Mouse (Mus musculus): ENCODE measurements around the gene Trank1. TPM values are rescaled to one million over a fixed set of nuclear protein-coding genes. Genes with fewer than 3 reads are reported as not detected.

The Trank1 gene
- polyA plus RNA-seq, 1 experiment from 2014 or later, result 0.05 TPM

- ATAC-seq (ENCODE audit: insufficient number of reproducible peaks, insufficient read depth, low FRiP score, low read depth), result no peak
- peaks cover 57% of the 10 kb centered on the region for H3K27me3 ChIP-seq (ENCODE audit: control insufficient read depth, insufficient read depth, low read length)
- WGBS, result 40% methylated on average over 5 of the region's 5 CpGs
- H3K9me3 ChIP-seq (ENCODE audit: control insufficient read depth, low read length), result peaks cover 18% of the 10 kb centered on the region
- no peak overlapping the region for H3K4me2 ChIP-seq (ENCODE audit: low read length)
- peaks cover 0 to 15% of the 10 kb centered on the region in 2 experiments; a peak in 2 of 4 replicates for H3K4me1 ChIP-seq (ENCODE audit: control insufficient read depth in 2 of 2, insufficient read depth in 2 of 2, low read length in 2 of 2)
- no peak overlapping the region for H3K4me3 ChIP-seq (ENCODE audit: control insufficient read depth in 1 of 2, insufficient read depth in 1 of 2, low read depth in 1 of 2, low read length in 2 of 2)
- H3K36me3 ChIP-seq (ENCODE audit: control insufficient read depth, insufficient read depth, low read length), result no peaks in the 10 kb centered on the region
- no peak overlapping the region for H3K9ac ChIP-seq (ENCODE audit: low read length)
- H3K27ac ChIP-seq (replicated peaks in 1 of 2; ENCODE audit: control insufficient read depth in 1 of 2, insufficient read depth in 1 of 2, low read depth in 2 of 2, low read length in 2 of 2), result no peak overlapping the region
These were observed 2.7 kb downstream of the Trank1 start for GRCm38 (mm10) chr9:111314219-111314618.

GRCm38 (mm10) chr9:111320912-111321311, 9.4 kb downstream of the Trank1 start:
- Histone ChIP-seq H3K4me1 (ENCODE audit: control insufficient read depth in 2 of 2, insufficient read depth in 2 of 2, low read length in 2 of 2) (no peaks in the 10 kb centered on the region), H3K9me3 (ENCODE audit: control insufficient read depth, low read length) (no peaks in the 10 kb centered on the region), H3K9ac (ENCODE audit: low read length) (no peak overlapping the region), H3K4me3 (ENCODE audit: control insufficient read depth in 1 of 2, insufficient read depth in 1 of 2, low read depth in 1 of 2, low read length in 2 of 2) (no peak overlapping the region), H3K27me3 (ENCODE audit: control insufficient read depth, insufficient read depth, low read length) (no peaks in the 10 kb centered on the region), H3K4me2 (ENCODE audit: low read length) (no peak overlapping the region), H3K27ac (replicated peaks in 1 of 2; ENCODE audit: control insufficient read depth in 1 of 2, insufficient read depth in 1 of 2, low read depth in 2 of 2, low read length in 2 of 2) (no peak overlapping the region), H3K36me3 (ENCODE audit: control insufficient read depth, insufficient read depth, low read length) (no peaks in the 10 kb centered on the region)
- no peak for ATAC-seq (ENCODE audit: insufficient number of reproducible peaks, insufficient read depth, low FRiP score, low read depth)
- 63% methylated on average over 4 of the region's 4 CpGs for WGBS

GRCm38 (mm10) chr9:111324881-111325280, 13.3 kb downstream of the Trank1 start:
- H3K27ac ChIP-seq (replicated peaks in 1 of 2; ENCODE audit: control insufficient read depth in 1 of 2, insufficient read depth in 1 of 2, low read depth in 2 of 2, low read length in 2 of 2), result no peak overlapping the region
- H3K9me3 ChIP-seq (ENCODE audit: control insufficient read depth, low read length), result no peaks in the 10 kb centered on the region
- H3K9ac ChIP-seq (ENCODE audit: low read length), result no peak overlapping the region
- no peaks in the 10 kb centered on the region for H3K27me3 ChIP-seq (ENCODE audit: control insufficient read depth, insufficient read depth, low read length)
- ATAC-seq (ENCODE audit: insufficient number of reproducible peaks, insufficient read depth, low FRiP score, low read depth), result no peak
- H3K4me2 ChIP-seq (ENCODE audit: low read length), result no peak overlapping the region
- H3K36me3 ChIP-seq (ENCODE audit: control insufficient read depth, insufficient read depth, low read length), result no peaks in the 10 kb centered on the region
- H3K4me1 ChIP-seq (ENCODE audit: control insufficient read depth in 2 of 2, insufficient read depth in 2 of 2, low read length in 2 of 2), result no peaks in the 10 kb centered on the region
- H3K4me3 ChIP-seq (ENCODE audit: control insufficient read depth in 1 of 2, insufficient read depth in 1 of 2, low read depth in 1 of 2, low read length in 2 of 2), result no peak overlapping the region
- WGBS, result 76% methylated on average over 2 of the region's 2 CpGs

- no peaks in the 10 kb centered on the region for H3K27me3 ChIP-seq (ENCODE audit: control insufficient read depth, insufficient read depth, low read length)
- ATAC-seq (ENCODE audit: insufficient number of reproducible peaks, insufficient read depth, low FRiP score, low read depth), result no peak
- no peaks in the 10 kb centered on the region for H3K36me3 ChIP-seq (ENCODE audit: control insufficient read depth, insufficient read depth, low read length)
- H3K4me2 ChIP-seq (ENCODE audit: low read length), result no peak overlapping the region
- H3K9me3 ChIP-seq (ENCODE audit: control insufficient read depth, low read length), result no peaks in the 10 kb centered on the region
- 65% methylated on average over 4 of the region's 4 CpGs for WGBS
- H3K27ac ChIP-seq (replicated peaks in 1 of 2; ENCODE audit: control insufficient read depth in 1 of 2, insufficient read depth in 1 of 2, low read depth in 2 of 2, low read length in 2 of 2), result no peak overlapping the region
- no peak overlapping the region for H3K9ac ChIP-seq (ENCODE audit: low read length)
- H3K4me3 ChIP-seq (ENCODE audit: control insufficient read depth in 1 of 2, insufficient read depth in 1 of 2, low read depth in 1 of 2, low read length in 2 of 2), result no peak overlapping the region
- peaks cover 7 to 11% of the 10 kb centered on the region in 2 experiments for H3K4me1 ChIP-seq (ENCODE audit: control insufficient read depth in 2 of 2, insufficient read depth in 2 of 2, low read length in 2 of 2)
These were observed 18.3 kb downstream of the Trank1 start for GRCm38 (mm10) chr9:111329881-111330280.

- peaks cover 7 to 11% of the 10 kb centered on the region in 2 experiments for H3K4me1 ChIP-seq (ENCODE audit: control insufficient read depth in 2 of 2, insufficient read depth in 2 of 2, low read length in 2 of 2)
These were observed 22.3 kb downstream of the Trank1 start for GRCm38 (mm10) chr9:111333790-111334189.

GRCm38 (mm10) chr9:111334555-111335164, 23.1 kb downstream of the Trank1 start:
- H3K9me3 ChIP-seq (ENCODE audit: control insufficient read depth, low read length), result no peaks in the 10 kb centered on the region
- no peaks in the 10 kb centered on the region for H3K27me3 ChIP-seq (ENCODE audit: control insufficient read depth, insufficient read depth, low read length)
- no peak overlapping the region for H3K4me3 ChIP-seq (ENCODE audit: control insufficient read depth in 1 of 2, insufficient read depth in 1 of 2, low read depth in 1 of 2, low read length in 2 of 2)
- 61% methylated on average over 4 of the region's 4 CpGs for WGBS
- no peak overlapping the region for H3K9ac ChIP-seq (ENCODE audit: low read length)
- ATAC-seq (ENCODE audit: insufficient number of reproducible peaks, insufficient read depth, low FRiP score, low read depth), result no peak
- H3K4me2 ChIP-seq (ENCODE audit: low read length), result no peak overlapping the region
- peaks cover 7 to 11% of the 10 kb centered on the region in 2 experiments for H3K4me1 ChIP-seq (ENCODE audit: control insufficient read depth in 2 of 2, insufficient read depth in 2 of 2, low read length in 2 of 2)
- H3K27ac ChIP-seq (replicated peaks in 1 of 2; ENCODE audit: control insufficient read depth in 1 of 2, insufficient read depth in 1 of 2, low read depth in 2 of 2, low read length in 2 of 2), result no peak overlapping the region
- H3K36me3 ChIP-seq (ENCODE audit: control insufficient read depth, insufficient read depth, low read length), result no peaks in the 10 kb centered on the region

More at GRCm38 (mm10) chr9:111333790-111334189, 22.3 kb downstream of the Trank1 start:
- Histone ChIP-seq H3K4me3 (ENCODE audit: control insufficient read depth in 1 of 2, insufficient read depth in 1 of 2, low read depth in 1 of 2, low read length in 2 of 2) (no peak overlapping the region), H3K4me2 (ENCODE audit: low read length) (no peak overlapping the region), H3K36me3 (ENCODE audit: control insufficient read depth, insufficient read depth, low read length) (no peaks in the 10 kb centered on the region), H3K27ac (replicated peaks in 1 of 2; ENCODE audit: control insufficient read depth in 1 of 2, insufficient read depth in 1 of 2, low read depth in 2 of 2, low read length in 2 of 2) (no peak overlapping the region), H3K27me3 (ENCODE audit: control insufficient read depth, insufficient read depth, low read length) (no peaks in the 10 kb centered on the region), H3K9ac (ENCODE audit: low read length) (no peak overlapping the region), H3K9me3 (ENCODE audit: control insufficient read depth, low read length) (no peaks in the 10 kb centered on the region)
- WGBS, result 25% methylated on average over 2 of the region's 2 CpGs
- ATAC-seq (ENCODE audit: insufficient number of reproducible peaks, insufficient read depth, low FRiP score, low read depth), result no peak

GRCm38 (mm10) chr9:111351233-111351632, 39.7 kb downstream of the Trank1 start:
- Histone ChIP-seq H3K4me3 (ENCODE audit: control insufficient read depth in 1 of 2, insufficient read depth in 1 of 2, low read depth in 1 of 2, low read length in 2 of 2) (no peak overlapping the region), H3K9me3 (ENCODE audit: control insufficient read depth, low read length) (no peaks in the 10 kb centered on the region), H3K27me3 (ENCODE audit: control insufficient read depth, insufficient read depth, low read length) (no peaks in the 10 kb centered on the region), H3K27ac (replicated peaks in 1 of 2; ENCODE audit: control insufficient read depth in 1 of 2, insufficient read depth in 1 of 2, low read depth in 2 of 2, low read length in 2 of 2) (no peak overlapping the region), H3K9ac (ENCODE audit: low read length) (no peak overlapping the region), H3K4me2 (ENCODE audit: low read length) (no peak overlapping the region), H3K4me1 (ENCODE audit: control insufficient read depth in 2 of 2, insufficient read depth in 2 of 2, low read length in 2 of 2) (peaks cover 0 to 4% of the 10 kb centered on the region in 2 experiments; a peak in 1 of 4 replicates), H3K36me3 (ENCODE audit: control insufficient read depth, insufficient read depth, low read length) (no peaks in the 10 kb centered on the region)
- 64% methylated on average over 7 of the region's 7 CpGs for WGBS
- ATAC-seq (ENCODE audit: insufficient number of reproducible peaks, insufficient read depth, low FRiP score, low read depth), result no peak

GRCm38 (mm10) chr9:111351641-111352040, 40.1 kb downstream of the Trank1 start:
- no peak overlapping the region for H3K27ac ChIP-seq (replicated peaks in 1 of 2; ENCODE audit: control insufficient read depth in 1 of 2, insufficient read depth in 1 of 2, low read depth in 2 of 2, low read length in 2 of 2)
- H3K9ac ChIP-seq (ENCODE audit: low read length), result no peak overlapping the region
- WGBS, result 38% methylated on average over 1 of the region's 1 CpGs
- H3K4me2 ChIP-seq (ENCODE audit: low read length), result no peak overlapping the region
- ATAC-seq (ENCODE audit: insufficient number of reproducible peaks, insufficient read depth, low FRiP score, low read depth), result no peak
- H3K9me3 ChIP-seq (ENCODE audit: control insufficient read depth, low read length), result no peaks in the 10 kb centered on the region
- H3K27me3 ChIP-seq (ENCODE audit: control insufficient read depth, insufficient read depth, low read length), result no peaks in the 10 kb centered on the region
- peaks cover 0 to 4% of the 10 kb centered on the region in 2 experiments; a peak in 1 of 4 replicates for H3K4me1 ChIP-seq (ENCODE audit: control insufficient read depth in 2 of 2, insufficient read depth in 2 of 2, low read length in 2 of 2)
- no peaks in the 10 kb centered on the region for H3K36me3 ChIP-seq (ENCODE audit: control insufficient read depth, insufficient read depth, low read length)
- H3K4me3 ChIP-seq (ENCODE audit: control insufficient read depth in 1 of 2, insufficient read depth in 1 of 2, low read depth in 1 of 2, low read length in 2 of 2), result no peak overlapping the region
